In the genomic region with DNA sequence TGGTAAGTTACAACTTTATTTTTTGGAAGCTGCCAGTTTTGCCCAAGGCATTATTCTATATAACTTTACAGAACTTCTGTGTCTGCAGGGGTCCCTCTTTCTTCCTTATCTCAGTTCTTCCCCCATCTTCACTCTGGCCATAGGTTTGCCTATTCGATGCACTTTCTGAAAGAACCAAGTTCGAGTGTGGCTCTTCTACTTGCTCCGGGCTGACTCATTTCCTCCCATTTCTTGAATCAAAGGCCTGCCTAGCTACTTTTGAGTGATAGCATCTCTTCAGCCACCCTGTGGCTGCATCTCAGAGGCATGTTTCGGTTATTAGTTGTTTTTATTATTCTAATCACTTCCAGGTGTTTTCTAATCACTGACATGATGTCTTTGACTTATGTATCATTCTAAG, we compare ENCODE assay signal across 8 mouse cellular contexts. TPM values are rescaled to one million over a fixed set of nuclear protein-coding genes. Genes with fewer than 3 reads are reported as not detected.
DNase-seq lines count a peak whose midpoint lies in the region; ATAC-seq lines count a peak whose summit lies in the region.

No protein-coding gene starts in this region.

- no peaks in the 10 kb centered on the region for H3K27me3 ChIP-seq in hindbrain, embryonic 11.5 days (ENCODE audit: control insufficient read depth, insufficient read depth, low read length)

- no peaks in the 10 kb centered on the region for H3K9me3 ChIP-seq in hindbrain, embryonic 11.5 days (ENCODE audit: control insufficient read depth, low read length)

- H3K4me3 ChIP-seq in hindbrain, embryonic 11.5 days (ENCODE audit: low read depth, low read length), result peak overlapping the region; percentile 73; the same call in 1 of the 2 replicates

- intact Hi-C loops in heart, postnatal 25 days (cut with DNase I), result no loop called here

- peak overlapping the region; percentile 79 for H3K4me2 ChIP-seq in hindbrain, embryonic 11.5 days (replicated peaks; ENCODE audit: low read depth, low read length)

- H3K36me3 ChIP-seq in hindbrain, embryonic 11.5 days (ENCODE audit: control insufficient read depth, insufficient read depth, low read length), result no peaks in the 10 kb centered on the region

- no peak overlapping the region for H3K27ac ChIP-seq in hindbrain, embryonic 11.5 days (ENCODE audit: low read depth, low read length)

- H3K9ac ChIP-seq in hindbrain, embryonic 11.5 days (ENCODE audit: low read depth, low read length), result no peak overlapping the region

- WGBS in hindbrain, embryonic 11.5 days, result 62% methylated on average over 4 of the region's 4 CpGs

- ATAC-seq in common myeloid progenitor, adult 5-6 weeks (replicated peaks; ENCODE audit: low read depth, poor library complexity, severe bottlenecking), result 0 out of 2 replicates have a peak, but pooled peaks have one; percentile 9
- no peak for ATAC-seq in hindbrain, embryonic 11.5 days (ENCODE audit: low FRiP score)
- peak; percentile 42 for ATAC-seq in megakaryocyte-erythroid progenitor cell, adult 5-6 weeks (replicated peaks; ENCODE audit: low FRiP score, low TSS enrichment, poor library complexity, severe bottlenecking)

- H3K4me1 ChIP-seq in hindbrain, embryonic 11.5 days (replicated peaks; ENCODE audit: control insufficient read depth, insufficient read depth, low read length), result no peaks in the 10 kb centered on the region

- peak; percentile 90 for DNase-seq in heart, adult 11 months
- DNase-seq in heart, postnatal 25 days (ENCODE audit: low spot score), result no peak
- peak; percentile 10 for DNase-seq in hindbrain, embryonic 11.5 days (ENCODE audit: low spot score)
- DNase-seq in urinary bladder, adult 2 months (ENCODE audit: low spot score), result no peak
- no peak for DNase-seq in frontal cortex, postnatal 36 days (ENCODE audit: low spot score in 2 of 2)
- DNase-seq in spleen, postnatal 36 days (ENCODE audit: low spot score in 2 of 2), result no peak

RNA-seq across cellular contexts. Expression of a gene that starts 1.1 kb away (rescaled TPM):
- total RNA-seq in heart, postnatal 25 days (2021), result 1 to 10 TPM; 6.1 to 6.7 TPM
- total RNA-seq in common myeloid progenitor, adult 5-6 weeks (2017), result 22.3 and 29.5 TPM in 2 replicates
- 33.3 and 34.6 TPM in 2 replicates for polyA plus RNA-seq in hindbrain, embryonic 11.5 days (2014; fragmentation: Nextera tagmentation; extraction: Ambion mirVana)
- total RNA-seq in megakaryocyte-erythroid progenitor cell, adult 5-6 weeks (2014; fragmentation: Nextera tagmentation), result 13.5 and 18.8 TPM in 2 replicates
- total RNA-seq in megakaryocyte-erythroid progenitor cell, adult 5-6 weeks (2017), result 26.7 and 29.9 TPM in 2 replicates
- 43.0 and 43.2 TPM in 2 replicates for polyA plus RNA-seq in urinary bladder, adult 2 months (2012; rRNA removed)

RNA-seq across cellular contexts. Expression of a gene that starts 43.8 kb away (rescaled TPM):
- not detected for total RNA-seq in heart, postnatal 25 days (2021)
- total RNA-seq in common myeloid progenitor, adult 5-6 weeks (2017), result not detected in 2 replicates
- not detected in 2 replicates for polyA plus RNA-seq in hindbrain, embryonic 11.5 days (2014; fragmentation: Nextera tagmentation; extraction: Ambion mirVana)
- not detected in 2 replicates for total RNA-seq in megakaryocyte-erythroid progenitor cell, adult 5-6 weeks (2014; fragmentation: Nextera tagmentation)
- total RNA-seq in megakaryocyte-erythroid progenitor cell, adult 5-6 weeks (2017), result not detected in 2 replicates
- not detected in 2 replicates for polyA plus RNA-seq in urinary bladder, adult 2 months (2012; rRNA removed)

Comparison
In these comparisons a context has a peak if more than half of its experiments do, and no peak if none do; other contexts are left out.
1. DNase-seq: peak in heart, adult 11 months (single experiment) and hindbrain, embryonic 11.5 days (single experiment); none in heart, postnatal 25 days (single experiment), urinary bladder, adult 2 months (single experiment), frontal cortex, postnatal 36 days (0 of 2) and spleen, postnatal 36 days (0 of 2).